Mouse (Mus musculus): Measurements from ENCODE around the gene Abcc8.
A peak's percentile ranks its signal among the peaks of the same experiment; 100 is the strongest.
"Not testable (repeated sequence)": the region's sequence is repeated elsewhere in the genome, so short reads cannot be mapped to it uniquely, and the experiment has no call there.

Abcc8 gene

DNA sequence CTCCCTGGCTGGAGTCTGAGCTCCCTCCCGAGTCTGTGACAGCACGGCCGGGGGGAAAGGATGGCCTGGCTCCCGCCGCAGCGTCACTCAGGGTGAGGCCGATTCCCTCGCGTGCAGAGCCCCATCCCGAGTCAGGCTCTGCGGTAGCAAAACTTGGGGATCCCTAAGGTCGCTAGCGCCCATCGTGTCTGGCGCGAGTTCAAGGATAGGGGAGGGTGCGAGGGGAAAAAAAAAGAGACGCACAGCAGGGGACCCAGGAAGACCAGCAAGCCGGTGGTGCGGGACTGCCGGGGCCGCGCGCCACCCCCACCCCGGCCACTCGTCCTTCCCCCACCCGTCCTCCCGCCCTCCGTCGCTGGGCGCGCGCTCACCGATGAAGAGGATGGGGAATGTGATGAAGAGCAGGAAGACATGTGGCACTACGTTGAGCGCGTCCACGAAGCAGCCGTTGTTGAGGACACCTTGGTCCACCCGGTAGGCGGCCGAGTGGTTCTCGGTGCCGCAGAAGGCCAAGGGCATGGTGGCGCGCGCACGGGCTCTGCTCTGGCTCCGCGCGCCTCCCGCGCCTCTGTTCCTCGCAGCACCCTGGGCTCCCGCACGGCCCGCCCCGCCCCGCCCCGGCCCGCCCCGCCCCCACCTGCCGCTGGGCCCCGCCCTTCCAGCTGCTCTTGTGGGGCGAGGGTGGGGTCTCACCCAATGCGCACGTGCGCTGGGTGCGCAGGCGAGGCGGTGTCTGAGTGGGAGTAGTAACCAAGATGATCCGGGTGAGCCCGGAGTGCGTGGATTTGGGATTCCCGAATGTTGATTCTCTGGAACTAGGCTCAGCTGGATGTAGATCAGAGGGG, at the start of gene Abcc8:
Abcc8 (minus strand) TSS at position 603 of the 845 bp plus-strand sequence.
- DNase-seq = no peak

DNA sequence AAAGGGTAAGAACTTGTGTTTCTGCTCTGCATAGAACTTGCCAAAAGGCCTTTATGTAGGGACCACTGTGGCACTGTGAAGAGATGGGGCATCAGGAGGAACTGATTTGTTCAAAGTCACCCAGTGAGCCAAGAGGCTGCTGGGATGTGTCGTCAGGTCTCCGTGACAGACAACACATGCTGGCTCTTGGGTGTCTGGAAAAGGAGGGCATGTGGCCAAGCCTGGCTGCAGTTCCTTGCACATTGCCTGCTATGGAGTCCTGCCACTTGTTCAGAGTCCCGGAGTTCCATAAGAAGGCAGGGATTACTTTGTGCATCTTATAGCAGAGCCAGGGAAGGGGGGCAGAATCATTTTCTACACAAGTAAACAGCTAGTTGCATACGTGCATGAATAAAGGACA, 47.1 kb upstream of the Abcc8 start:
- no peak for DNase-seq

DNA sequence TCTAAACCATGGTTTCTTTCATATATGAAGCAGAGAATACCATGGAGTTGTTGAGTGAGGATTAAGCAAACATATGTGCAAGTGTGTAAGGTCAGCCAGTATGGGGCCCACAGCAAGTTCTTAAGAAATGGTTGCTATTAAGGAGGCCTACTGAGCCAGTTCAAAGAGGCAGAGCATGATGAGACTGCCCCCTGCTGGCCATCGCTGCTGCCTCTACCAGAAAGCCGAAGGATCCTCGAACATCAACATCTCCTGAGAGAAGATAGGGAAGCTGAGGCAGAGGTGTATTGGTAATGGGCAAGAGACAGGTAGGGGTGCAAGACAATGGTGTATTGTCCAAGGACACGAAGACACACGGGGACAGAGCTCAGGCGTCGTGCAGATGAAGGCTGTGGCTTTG, 46.4 kb upstream of the Abcc8 start:
- peak; percentile 59 for DNase-seq

DNA sequence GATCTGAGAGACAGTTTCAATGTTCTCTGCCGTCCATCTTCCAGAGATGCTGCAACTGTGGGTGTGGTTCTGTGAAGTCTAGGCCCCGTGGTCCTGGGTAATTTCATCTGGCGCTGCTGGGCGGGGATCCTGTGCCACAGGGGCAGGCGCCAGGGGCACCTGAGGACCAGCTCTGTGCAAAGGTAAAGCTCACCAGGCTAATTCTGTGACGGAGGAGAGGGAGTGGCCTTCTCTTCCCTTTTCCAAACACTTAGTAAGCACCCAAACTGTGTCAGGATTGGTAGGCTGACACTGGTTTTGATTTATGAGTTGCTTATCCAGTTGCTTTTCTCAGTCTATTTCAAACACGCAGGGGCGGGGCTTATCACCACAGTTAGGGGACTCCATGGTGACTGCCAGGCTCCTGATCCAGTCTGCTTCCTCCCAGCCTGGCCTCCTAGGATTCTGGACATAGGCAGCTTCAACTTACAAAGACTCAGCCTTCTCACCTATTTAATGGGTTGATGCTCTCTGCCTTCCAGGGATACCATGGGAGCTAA, 40.8 kb upstream of the Abcc8 start:
- no peak for DNase-seq

DNA sequence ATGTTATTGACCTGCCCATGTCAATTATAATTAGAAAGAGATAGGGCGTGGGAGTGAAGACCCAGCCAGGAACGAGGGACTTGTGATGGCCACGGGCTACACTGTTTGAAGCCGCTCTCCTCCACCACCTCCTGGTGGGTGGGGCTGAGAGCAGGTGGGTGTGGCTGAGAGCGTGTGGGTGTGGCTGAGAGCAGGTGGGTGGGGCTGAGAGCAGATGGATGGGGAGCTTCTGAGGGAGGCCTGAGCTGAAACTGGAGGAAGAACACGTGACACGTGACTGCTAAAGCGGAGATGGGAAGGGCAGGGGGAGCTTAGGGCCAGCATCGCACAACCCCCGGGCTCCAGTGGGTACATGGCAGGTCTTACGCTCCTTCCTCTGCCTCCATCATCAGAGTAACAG, 38.6 kb upstream of the Abcc8 start:
- DNase-seq = peak; percentile 34

DNA sequence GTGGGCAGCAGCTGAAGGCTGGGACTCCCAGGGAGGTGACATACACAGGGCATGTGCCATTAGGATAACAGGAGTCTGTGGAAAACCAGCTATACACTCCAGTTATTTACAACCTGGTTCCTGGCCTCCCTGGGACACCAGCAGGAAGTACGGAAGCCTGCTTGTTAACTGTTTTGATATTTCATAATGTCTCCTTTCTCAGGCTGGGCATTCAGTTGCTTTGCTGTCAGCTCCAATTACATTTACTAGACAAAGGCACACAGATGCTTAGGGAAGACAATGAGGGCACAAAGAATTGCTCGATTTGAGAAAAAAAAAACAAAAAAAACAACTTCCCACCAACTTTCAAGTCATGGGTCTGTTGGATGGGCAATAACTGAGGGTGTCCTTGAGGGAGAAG, 36.6 kb upstream of the Abcc8 start:
- DNase-seq = no peak

DNA sequence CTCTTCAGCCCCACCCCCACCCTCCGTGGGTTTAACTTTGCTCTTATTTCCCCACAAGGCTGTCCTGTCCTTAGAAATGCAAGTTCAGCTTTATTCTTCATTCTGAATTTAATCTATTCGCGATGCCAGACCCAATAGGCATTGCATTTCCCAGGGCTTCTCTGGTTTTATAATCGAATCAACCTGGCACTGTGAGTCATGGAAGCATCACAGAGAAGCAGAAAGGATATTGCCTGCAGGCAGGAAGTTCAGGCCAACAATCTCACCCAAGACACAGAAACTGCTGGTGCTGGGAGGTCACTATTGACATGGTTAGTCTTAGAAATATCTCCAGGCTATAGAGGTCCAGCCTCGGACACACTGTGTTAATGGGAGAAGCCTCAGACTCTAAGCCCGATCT, 30.4 kb upstream of the Abcc8 start:
- no peak for DNase-seq

DNA sequence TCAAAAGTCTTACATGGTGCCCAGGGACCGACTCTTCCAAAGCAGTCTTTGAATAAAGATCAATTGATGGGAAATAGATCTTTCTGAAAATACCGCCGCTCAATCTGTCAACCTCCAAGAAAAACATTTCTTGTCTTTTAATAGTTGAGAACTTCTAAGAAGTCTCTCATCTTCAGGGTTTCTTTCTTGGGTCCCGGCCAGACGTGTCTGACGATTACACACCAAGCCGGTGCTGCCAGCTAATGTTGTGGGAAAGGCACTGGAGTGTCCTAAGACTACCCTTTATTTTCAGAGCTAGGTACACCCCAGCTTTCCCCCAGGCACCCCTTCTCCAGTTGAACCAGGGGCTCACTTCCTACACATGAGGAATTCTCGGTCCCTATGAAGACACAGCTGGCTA, 28.3 kb upstream of the Abcc8 start:
- DNase-seq = no peak

DNA sequence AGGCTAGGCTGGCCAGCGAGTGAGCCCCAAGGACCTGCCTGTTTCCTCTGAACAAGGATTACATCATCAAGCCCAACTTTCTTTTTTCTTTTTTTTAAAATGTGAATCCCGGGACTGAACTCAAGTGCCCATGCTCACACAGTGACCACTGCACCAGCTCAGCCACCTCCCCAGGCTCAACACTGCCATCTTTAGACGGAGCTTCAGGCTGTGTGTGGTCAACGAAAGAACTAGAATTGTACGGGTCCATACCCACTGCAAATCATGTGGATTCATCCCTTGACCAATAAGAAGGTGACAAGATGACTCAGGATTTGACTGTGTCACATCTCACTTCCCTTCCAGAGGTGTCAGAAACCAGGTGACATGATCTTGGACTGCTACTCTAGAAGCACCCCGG, 24.9 kb upstream of the Abcc8 start:
- DNase-seq = no peak

DNA sequence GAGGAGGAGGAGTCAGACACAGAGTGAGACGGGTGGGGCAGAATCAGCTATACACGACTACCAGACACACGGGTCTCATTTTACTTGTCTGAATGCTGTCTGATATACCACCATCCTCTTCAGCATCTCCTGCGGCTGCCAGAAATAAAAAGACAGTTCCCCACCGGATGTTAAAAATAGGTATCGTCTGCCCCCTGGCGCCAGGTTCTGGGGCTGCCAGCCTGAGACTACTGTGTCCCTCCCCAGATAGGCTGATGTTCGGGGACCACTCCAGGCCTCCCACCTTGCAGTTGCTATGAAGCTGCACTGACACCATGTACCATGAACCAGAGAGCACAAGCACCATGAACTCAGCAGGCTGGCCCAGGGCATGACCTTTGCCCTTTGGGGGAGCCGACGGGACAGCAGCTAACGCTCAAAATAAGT, 24.2 kb upstream of the Abcc8 start:
- peak; percentile 69 for DNase-seq

DNA sequence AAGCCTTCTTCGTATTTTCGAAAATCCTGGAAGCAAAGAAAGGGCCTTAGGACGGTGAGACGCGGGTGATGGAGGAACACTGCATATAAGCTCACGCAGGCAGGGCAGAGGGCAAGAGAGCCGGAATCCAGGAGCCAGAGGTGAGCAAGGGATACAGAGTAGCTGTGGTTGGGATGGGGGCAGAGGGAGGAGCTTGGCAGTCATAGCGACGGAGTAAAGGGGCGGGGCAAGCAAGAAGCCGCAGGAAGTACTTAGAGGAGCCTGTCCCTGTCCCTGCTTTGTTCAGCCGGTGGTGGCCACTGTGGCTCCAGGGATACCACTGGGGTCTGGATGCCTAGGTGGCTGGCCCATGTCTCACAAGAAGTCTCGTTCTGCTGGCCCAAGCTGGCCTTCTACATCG, 21.8 kb upstream of the Abcc8 start:
- DNase-seq = no peak

DNA sequence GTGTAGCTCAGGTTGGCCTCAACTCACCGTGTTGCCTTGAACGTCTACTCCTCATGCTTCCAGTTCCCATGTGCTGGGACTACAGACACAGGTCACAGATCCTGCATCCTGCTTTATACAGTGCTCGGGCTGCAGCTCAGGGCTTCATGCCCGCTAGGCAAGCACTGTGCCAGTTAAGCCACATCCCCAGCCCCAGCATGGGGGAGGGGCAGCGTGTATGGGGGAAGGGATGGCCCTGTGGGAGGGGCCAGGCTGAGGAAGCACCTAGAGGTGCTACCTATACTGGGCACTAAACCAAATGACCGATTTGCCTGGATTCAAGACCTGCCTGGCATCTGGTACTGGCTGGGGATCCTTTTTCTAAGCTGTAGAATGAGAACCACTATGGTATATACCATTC, 20.2 kb upstream of the Abcc8 start:
- peak; percentile 26 for DNase-seq

DNA sequence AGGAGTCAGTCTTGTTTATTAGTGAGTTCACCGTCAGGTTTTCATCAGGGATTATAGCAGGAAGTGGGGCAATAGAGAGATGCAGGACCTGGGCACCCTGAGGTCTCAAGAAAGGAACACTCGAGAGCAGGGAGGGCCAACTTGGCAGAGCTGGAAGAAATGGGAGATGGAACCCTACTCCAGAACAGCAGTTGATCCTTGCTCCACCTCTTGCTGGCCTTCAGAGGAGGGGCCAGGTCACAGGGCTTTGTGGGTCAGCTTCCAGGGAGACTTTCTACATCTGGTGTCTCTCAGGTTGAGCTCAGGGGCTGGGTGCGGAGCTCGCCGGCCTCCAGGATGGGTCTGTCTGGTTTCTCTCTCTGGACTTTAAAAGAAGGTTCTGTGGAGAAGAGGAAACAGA, 15.5 kb upstream of the Abcc8 start:
- no peak for DNase-seq

DNA sequence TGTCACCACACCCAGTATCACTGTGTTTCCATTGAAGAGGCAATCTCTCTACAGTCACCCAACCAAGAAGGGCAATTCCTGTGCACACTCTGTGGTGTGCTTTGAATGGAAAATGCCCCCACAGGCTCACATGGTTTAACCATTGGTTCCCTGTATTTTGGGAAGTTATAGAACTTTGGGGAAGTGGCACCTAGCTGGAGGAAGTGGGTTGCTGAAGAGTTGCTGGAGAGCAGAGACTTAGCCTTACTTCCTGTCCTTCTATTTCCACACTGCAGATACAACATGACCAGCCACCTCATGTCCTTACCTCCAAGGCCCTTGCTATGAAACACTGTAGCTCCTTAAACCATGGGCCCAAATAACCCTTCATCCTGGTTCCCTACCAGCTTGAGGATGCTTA, 4.4 kb upstream of the Abcc8 start:
- no peak for DNase-seq

DNA sequence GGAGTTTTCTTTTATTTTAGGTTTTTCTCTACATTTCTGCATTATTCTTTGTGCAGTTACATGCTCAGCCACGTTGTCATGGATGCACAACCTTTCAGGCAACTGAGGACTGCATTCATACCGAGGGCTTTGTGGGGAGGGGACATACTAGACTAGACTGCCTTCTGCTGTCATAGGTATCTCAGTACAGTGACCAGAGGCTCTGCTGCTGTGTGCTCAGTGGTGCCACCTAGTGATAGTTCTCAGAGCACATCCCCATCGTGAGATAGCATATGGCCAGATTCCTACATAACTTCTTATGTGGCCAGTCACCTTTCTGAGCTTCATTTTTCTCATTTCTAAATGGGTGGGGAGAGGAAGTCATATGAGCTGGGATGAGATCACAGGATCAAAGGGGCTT, 1.8 kb upstream of the Abcc8 start:
- DNase-seq = peak; percentile 46

DNA sequence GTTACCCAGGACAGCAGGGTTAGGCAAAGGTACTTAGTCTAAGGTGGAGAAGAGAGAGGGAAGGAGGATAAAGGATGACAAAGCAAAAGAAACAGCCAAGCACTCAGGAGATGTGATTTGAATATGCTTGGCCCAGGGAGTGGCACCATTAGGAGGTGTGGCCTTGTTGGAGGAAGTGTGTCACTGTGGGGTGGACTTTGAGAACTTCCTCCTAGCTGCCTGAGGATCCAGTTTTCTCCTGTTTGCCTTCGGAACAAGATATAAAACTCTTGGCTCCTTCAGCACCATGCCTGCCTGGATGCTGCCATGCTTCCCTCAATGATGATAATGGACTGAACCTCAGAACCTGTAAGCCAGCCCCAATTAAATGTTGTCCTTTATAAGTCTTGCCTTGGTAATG, 10.9 kb downstream of the Abcc8 start:
- DNase-seq = not testable (repeated sequence)

DNA sequence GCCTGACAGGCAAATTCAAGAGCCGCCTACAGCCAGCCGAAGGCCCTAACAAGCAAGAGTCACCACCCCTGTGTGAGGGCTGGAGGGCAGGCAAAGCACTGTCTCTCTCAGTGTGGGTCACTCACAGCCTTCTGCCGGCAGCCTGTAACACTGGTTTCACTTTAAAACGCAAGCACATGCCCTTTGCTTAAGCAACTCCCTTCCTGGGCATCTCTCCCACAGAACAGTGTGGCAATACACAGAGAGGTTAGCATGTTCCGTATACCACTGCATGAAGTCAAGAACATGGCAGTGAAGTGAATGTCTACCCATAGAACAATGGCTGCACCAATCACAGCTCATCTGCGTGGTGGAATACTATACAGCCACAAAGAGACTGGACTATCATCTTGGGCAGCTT, 11.4 kb downstream of the Abcc8 start:
- no peak for DNase-seq

DNA sequence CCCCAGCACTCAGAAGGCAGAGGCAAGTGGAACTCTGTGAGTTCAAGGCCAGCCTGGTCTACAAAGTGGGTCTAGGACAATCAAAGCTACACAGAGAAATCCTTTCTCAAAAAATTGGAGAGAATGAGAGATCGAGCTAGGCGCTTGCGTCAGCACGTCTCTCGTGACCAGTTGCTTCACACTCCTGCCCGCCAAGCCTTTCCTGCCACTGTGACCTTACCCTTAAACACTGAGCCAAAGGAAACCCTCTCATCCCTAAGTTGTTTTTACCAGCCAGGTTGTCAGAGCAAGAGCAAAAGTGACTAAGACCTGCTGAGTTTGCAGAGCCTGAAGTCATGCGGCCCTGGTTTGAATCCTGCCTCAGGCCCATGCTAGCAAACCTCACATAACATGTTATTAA, 11.9 kb downstream of the Abcc8 start:
- DNase-seq = no peak

DNA sequence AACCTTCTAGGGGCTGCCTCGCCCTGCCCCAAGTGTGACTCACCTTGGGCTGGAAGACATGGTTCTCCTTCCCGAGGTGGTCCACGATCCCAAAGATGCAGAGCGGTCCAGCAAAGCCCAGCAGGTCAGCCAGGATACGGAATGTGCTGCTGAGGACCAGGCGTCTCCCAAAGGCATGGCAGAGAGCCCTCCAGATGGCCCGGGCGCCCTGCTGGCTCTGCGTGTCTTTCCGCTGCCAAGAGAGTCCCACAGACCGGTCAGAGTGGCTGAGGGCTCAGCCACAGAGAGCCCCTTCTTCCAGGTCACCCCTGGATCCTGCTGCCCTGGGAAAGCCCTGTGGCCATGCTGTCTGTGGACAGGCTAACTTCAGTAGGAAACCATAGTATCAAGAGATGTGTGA, 14.0 kb downstream of the Abcc8 start:
- DNase-seq = no peak

DNA sequence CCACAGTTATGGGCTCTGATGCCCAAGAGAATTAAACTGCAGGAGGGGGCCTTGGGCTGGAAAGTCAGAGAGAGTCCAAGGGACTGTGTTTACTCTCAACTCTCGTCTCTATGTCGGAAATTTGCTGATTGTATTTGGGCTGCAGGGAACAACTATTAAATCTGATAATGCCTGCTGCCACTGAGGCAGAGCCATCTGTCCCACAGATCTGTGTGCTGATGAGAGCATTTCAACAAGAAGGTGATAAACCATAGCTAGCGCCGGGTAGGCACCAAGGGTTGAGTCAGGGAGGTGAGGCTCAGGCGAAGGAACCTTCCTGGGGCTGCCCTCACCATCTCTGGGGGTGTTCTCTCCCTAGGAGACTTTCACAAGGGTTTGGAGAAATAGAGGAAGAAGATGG, 17.1 kb downstream of the Abcc8 start:
- DNase-seq = no peak

DNA sequence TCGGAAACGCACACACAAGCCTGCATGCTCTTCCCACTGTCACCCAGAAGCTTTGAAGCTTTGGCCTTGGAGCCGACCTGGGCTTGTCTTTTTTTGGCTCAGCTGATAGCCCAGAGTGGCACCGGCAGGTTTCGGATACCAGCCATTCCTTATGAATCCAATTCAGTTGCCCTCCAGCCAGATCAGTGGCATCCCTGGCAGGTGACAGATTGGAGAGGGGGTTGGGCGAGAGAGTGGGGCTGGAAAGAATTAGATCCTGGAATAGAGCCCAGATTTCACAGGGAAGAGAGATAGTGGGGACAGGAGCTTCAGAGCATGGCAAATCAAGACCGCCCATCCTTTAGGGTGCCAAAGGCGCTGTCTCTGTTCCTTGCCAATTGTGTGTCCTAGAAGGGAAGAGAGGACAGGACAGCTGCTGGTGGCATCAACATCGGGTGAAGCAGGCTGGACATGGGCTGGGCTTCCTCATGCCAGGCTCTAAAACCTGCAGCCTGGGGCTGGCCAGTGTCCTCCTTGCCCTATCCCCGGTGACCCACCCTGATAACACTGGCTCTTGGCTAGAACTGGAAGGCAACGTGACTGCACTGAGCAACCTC, 17.6 kb downstream of the Abcc8 start:
- no peak for DNase-seq

DNA sequence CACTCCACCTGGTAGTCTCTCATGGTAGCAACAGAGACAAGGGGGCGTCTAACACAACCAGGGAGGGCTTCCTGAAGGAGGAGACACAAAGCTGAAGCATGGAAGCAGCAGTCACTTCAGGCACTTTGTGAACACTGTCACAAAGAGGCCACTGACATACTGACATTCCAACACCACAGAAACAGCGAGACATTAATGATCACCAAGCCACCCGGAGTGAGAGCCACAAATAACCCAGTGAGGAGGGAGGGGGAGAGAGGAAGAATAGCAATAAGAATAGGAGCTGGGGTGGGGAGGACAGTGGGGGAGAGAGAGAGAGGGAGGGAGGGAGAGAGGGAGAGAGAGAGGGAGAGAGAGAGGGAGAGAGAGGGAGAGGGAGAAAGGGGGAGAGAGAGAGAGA, 18.2 kb downstream of the Abcc8 start:
- no peak for DNase-seq

DNA sequence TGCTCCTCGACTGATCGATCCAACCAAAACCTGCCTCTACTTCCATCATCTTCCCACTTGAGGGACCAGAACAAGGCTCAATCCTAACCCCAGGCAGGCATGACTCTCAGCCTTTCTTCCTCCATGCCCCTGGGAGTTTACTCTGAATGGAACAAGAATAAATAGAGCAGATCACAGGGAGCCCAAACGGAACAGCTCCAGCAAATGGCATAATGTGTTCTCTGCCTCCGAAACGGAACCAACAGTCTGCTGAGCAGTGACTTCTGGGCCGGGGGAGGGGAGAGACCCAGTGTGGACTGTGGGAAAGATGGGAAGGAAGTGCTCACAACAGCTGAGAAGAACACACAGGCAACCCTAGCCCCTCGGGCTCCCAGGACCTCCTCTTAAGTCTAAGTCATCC, 22.1 kb downstream of the Abcc8 start:
- no peak for DNase-seq
